Mouse (Mus musculus) T-helper 17 cell (primary cell): ENCODE data around the gene Dclre1a.

Source experiments
- in situ Hi-C, 2 experiments: fragments of 300-600 bp; cut with MboI, MseI; formaldehyde crosslinking; loops; 1 replicate in 1 of 2; 2 replicates in 1 of 2; pipeline ENCODE4 v1.15.1; 2025; ENCODE audit warnings: high pct_unique_total_duplicates in 2 of 2

Dclre1a gene

DNA sequence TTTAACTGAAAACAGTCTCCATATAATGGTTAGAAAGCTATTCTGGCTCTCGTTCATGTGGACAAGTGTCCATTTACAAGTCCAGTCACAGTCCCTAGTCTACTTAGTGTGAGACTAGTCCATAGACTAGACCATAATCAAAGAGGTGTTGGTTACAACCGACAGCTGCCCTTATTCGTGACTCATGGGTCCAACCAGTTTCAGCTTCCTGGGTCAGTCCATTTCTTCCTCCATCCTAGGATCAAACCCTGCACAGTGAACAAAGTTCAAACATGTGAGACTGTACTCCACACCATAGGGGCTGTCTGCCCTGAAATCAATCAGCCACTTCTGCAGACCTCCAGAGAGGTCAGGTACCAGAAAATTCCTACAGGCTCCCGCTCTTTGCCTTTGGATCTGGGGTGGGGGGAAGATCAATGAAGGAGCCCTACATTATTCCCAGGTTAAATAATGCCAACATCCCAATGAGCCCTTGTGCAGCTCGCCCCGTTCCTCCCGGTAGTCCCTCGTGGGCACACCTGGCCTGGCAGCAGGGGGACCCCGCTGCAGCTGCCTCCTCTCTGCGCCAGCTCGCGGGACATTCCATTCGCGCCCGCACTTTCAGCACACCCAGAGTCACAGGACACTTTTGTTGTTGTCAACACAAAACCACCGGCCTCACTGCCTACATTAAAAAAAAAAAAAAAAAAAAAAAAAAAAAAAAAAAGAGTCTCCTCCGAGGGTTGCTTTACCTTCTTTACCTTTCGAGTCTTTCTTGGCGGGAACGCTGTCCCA, at the start of gene Dclre1a:
Gene Dclre1a, minus strand, starts transcription at position 767 of the 774 bp plus-strand sequence.
- in situ Hi-C loops: no loop called here

DNA sequence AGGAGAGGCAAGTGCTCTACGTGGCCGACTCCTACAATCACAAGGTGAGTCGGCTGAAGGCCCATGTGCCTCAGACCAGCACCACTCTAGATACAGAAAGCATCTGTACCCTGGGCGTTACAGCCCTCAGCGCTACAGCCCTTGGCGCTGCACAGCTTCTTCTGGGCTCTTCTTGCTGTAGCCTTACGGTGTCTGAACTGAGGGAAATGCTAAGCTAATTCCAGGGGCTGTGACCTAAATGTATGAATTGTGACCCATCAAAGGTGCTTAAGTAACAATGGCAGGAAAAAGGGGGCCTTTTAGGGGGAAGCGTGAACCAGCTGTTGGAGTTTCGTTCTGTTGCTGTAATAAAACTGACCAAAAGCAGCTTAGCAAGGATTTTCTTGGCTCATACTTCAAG, 44.5 kb upstream of the Dclre1a start:
- in situ Hi-C loops: no loop called here

DNA sequence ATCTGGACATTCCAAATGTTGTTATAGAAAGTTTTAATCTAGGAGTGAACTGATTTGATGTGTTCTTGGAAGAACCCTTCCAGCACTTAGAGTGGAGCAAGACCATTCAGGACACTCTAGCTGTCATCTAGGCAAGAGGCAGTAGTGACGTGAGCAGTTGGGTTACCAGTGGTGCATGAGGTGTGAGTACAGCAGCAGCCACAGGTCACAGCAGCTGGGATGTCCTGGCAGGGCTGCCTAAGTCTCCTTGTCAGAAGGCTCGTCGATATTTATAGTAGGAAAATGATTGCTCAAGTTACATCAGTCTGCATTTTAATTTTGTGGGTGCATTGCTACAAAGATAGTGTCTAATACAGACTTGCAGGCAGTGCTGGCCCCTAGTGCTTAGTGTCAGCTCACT, 42.2 kb upstream of the Dclre1a start:
- in situ Hi-C loops: no loop called here

DNA sequence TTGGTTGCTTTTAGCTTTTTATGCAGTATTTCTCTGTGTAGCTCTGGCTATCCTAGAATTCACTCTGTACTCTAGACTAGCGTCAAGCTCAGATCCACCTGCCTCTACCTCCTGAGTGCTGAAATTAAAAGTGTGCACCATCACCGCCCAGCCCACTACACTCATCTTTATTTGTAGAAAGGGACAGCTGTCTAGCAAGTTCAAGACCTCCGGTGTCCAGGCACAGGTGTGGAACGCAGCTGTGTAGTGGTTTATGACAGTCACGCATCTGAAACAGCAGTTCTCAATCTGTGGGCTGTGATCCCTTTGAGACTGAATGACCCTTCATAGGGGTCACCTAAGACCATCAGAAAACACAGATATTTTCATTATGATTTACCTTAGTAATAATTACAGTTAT, 41.4 kb upstream of the Dclre1a start:
- in situ Hi-C loops: no loop called here

DNA sequence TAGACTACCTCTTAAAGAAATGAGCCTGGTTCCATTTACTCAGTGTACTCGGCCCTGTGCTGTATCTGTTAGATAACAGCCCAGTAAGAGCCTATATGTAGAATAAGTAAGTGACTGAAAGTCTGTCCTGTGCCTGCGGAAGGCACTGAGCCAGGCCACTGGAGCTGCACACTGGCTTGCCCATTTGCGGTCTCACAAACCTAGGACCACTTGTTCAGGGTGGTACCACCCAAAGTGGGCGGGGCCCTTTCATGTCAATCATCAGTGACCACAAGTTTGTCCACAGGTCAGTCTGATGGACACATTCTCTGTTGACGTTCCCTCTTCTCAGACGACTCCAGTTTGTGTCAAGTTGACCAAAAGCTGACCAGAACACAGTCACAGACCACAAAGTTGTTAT, 41.0 kb upstream of the Dclre1a start:
- in situ Hi-C loops: no loop called here

DNA sequence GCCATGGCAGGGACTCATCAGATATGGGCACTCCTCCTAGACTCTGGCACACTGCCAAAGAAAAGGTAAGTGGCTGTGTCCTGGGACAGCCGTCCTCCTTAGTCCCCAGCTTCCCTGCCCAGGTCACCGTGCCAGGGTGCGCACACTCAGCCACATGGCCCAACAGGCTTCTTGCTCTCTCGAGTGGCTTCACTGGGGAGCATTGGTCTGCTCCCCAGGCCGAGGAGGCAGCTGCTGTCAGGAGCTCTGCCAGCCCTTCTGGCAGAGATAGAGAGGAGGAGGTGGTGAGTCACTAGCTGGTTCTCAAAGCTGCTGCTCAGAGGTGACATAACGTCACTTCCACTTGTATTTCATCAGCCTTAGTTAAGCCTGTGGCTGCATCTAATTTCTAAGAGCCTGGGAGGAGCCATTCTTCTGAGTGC, 40.2 kb upstream of the Dclre1a start:
- in situ Hi-C loops: no loop called here

DNA sequence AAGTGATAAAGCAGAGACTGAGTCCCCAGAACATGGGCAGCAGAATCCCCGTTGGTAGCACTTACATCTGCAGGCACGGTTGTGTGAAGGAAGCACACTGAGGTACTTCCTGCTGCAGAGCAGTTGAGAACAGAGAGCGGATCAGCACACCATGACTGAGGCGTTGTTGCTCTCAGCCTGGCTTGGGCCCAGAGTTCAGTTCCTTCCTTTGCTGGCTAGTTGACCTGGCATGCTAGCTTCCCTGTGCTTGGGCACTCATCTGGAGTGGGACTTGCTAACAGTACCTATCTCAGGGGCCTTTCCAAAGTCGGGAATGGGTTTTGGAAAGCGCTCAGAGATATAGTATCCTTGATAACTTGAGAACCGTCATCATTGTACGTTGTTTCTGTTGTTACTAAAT, 38.3 kb upstream of the Dclre1a start:
- in situ Hi-C loops: no loop called here

DNA sequence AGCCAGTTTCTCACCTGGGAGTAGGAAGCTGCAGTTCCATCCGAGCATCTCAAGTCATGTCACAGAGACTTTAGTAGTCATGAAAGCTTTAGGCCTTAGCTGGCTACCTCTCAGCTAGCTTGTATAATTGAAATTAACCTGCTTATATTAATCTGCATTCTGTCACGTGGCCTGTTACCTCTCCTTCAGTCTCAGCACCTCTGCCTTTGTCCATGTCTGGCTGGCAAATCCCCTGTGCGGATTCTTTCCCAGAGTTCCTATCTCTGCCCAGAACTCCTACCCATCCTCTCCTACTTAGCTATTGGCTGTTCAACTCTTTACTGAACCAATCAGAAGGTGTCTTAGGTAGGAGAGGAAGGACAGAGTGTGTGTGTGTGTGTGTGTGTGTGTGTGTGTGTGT, 36.3 kb upstream of the Dclre1a start:
- in situ Hi-C loops: no loop called here

DNA sequence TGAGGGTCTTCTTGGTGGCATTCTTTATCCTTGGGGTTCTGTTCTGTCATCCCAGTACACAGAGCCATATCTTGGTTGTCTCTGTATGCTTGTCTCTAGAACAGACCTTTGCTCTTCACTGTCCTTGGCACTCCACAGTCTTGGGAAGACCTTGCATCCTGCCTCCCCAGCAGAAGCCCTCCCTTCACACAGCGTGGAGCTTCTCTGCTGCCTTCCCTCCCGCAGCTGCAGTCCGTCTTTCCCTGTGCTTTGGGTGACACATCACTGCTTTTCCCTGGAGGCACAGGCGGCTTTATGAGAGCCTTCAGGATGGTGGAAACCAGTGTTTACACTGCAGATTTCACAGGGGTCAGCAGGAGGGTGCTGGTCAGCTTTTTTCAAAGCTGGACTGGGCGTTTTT, 35.8 kb upstream of the Dclre1a start:
- in situ Hi-C loops: no loop called here

DNA sequence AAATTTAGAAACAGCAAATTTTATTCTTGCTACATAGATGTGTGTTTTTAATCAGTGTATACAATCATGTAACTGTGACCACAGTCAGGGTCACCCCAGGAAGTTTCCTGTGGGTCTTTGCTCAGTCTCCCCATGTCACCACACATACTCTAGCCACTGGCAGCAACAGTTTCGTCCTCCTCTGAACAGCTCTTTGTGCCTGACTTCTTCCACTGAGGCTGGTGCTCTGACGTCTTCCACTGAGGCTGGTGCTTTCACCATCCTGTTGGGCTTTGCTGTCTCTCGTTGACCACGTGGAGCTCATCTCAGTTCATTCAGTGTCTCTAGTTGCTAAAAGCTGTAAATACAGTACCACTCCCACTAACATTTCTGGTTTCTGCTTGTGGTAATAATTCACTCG, 34.0 kb upstream of the Dclre1a start:
- in situ Hi-C loops: no loop called here

DNA sequence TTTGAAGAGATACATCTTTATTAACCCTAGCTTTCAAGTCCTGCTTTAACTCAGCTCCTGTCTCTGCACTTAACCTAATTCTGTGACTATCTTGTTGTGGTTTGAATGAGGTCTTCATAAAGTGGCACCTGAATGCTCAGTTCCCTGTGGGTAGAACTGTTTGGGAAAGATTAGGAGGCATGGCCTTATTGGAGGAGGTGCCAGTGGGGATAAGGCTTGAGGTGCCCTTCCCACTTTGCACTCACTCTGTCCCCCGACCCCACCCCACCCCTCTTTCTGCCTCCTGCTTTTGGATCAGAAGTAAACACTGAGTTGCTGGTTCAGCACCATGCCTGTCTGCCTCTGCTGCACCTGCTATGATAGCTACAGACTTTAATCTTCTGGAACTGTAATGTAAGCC, 29.8 kb upstream of the Dclre1a start:
- in situ Hi-C loops: no loop called here

DNA sequence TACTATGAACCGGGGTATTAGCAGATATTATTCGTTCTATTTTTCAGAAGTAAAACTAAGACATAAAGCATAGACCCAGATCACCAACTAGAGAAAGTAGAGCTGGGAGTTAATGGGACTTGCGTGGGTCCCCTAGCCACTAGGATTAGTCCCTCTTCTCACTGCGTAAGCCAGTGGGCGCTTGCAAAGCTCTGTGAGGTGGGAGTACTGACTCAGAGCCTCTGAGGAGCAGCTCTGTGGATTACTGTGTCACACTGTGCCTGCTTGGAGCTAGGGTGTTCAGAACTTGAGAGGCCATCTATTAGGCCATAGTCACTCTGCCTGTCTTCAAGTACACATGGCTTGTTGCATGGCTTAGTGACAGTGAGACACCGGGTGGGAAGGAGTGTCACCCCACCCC, 25.2 kb upstream of the Dclre1a start:
- in situ Hi-C loops: no loop called here

DNA sequence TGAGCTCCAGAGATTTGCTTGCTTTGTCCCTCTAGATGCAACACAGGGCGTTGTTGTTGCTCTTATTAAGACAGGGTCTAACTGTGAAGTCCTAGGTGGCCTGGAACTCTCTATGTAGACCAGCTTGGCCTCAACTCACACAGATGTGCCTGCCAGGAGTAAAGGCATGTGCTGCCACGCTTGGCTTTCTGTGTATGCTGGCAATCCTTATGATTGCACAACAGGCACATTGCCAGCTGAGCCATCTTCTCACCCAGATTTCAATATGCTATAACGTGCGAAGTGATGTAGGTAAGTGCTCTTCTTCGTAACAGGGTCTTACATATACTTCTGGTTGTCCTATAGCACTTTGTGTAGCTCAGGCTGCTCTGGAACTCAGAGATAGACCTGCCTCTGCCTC, 23.9 kb upstream of the Dclre1a start:
- in situ Hi-C loops: no loop called here

DNA sequence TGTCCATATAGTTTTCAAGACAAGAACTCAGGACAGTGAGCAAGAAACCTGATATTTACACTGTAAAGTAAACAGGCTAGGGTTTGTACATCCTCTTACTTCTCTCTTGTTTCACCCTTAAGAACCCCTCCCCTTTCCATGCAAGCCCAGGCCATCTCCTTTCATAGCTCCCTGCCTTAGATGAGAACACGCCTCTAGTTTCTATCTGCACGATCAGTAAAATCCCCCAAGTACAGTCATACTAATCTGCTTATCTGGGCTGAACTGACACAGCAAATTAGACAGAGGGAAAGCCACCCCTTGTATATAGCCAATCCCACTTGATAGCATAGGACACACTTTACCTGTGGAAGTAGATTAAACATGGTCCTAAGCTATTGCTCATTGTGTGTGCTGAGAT, 23.2 kb upstream of the Dclre1a start:
- in situ Hi-C loops: no loop called here

DNA sequence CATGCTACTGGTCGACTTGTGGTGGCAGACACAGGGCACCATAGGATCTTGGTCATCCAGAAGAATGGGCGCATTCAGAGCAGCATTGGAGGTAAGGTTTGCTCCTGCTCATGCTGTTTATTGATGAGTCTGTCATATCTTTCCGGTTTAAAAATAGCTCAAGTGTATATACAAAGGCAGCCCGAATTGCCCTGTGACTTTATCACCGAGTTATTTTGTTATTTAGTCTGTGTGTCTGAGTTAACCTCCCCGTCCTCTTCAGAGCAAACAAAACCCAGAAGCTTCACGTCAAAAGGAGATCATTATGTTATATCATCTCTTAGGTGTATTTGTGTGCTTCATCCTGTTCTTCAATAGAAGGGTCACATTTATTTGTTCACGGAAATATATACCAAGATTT, 22.8 kb upstream of the Dclre1a start:
- in situ Hi-C loops: no loop called here

DNA sequence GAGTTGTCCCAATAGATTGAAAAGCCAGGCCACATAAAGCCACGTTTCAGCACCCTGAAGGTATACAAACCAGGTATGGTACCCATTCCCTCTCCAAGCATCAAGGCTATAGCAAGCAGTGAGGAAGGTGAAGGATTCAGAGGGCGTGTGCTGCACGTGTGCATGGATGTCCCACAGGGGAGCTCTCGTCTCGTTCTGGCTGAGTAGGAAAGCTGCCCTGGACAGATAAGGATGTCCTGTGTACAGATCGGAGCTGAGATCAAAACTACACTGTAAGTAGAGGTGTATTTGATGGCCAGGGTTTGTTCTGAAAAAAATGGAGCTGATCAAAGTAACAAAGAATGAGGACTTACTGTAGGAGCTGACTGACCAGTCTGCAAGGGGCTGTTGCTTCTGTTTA, 18.9 kb upstream of the Dclre1a start:
- in situ Hi-C loops: no loop called here

DNA sequence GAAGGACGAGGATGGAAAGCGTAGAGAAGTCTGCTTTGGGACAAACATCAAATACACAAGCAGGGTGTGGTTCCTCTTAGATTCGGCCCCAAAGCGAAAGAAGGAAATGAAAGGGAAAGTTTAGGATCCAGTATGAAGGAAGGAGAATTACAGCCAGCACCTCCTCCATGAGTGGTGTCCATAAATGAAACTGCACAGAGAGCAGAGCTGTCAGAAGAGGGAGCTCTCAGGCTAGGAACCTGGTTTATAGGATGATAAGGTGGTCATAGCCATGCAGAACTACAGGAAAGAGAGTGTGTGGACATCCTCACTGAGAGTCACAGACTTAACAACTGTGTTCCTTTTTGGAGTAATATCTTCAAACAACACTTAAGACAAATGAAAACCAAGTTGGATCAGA, 18.0 kb upstream of the Dclre1a start:
- in situ Hi-C loops: no loop called here

DNA sequence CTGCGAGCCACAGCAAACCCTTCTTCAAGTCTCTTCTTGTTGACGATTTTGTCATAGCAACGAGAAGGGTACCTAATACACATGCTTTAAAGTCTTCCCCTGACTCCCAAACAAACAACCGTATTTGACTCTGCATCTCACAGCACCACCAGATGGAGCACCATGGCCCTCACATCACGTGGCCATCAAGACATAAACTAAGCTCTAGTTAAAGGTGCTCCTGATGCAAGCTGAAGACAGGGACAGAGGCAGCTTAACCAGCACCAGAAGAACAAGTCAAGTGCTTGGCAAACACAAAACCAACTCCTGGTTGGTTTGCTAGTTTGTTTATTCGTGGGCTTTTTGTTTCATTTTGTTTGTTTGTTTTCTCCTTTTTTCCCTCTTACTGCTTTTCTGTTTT, 17.3 kb upstream of the Dclre1a start:
- in situ Hi-C loops: no loop called here

DNA sequence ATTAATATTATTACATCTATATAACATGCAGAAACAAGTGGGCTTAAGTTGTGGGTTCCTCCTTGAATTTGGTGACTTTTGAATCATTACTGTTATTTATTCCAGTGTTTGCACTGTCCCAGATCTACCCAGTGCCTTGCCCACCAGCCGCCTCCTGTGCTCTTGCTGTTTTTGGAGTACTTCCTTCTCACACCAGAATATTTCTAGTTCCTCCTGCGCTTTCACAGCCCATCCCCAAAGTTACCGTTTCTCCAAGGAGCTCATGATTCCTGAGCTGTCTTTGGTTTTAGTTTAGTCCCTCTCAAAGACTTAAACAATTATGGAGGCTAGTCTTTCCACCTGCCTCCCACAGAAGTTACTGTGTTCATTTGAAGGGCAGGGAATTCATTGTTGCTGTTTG, 15.4 kb upstream of the Dclre1a start:
- in situ Hi-C loops: no loop called here

DNA sequence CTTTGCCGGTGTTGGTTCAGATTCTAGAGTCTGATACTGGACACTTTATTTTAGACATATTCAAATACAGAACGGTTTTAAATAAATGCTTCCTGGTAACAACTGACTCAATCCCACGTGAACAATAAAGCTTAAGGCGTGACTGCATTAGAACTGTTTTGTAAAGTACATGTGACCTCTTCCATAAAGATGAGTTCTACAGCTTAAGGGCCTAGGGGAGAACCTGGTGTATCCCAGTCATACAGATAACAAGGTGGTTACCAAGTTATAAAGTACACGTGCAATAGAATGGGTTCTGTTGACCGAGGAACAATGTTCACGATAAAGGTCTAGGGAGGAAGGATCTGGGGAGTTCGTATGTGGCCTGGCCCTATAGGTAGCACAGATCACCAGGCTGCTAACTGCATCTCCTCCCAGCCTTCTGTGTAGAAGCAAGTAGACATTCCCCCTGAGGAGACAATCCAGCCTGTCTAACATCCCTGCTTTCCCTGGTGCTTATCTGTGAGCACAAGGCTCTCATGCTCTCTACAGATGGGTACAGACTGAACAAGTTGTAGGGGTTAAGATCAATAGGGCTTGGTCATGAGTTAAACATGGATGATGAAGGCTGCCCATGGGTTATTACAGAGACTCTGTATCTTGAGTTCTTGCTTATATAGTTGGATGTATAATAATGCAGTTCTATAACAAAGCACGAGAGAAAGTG, 14.6 kb upstream of the Dclre1a start:
- in situ Hi-C loops: no loop called here

DNA sequence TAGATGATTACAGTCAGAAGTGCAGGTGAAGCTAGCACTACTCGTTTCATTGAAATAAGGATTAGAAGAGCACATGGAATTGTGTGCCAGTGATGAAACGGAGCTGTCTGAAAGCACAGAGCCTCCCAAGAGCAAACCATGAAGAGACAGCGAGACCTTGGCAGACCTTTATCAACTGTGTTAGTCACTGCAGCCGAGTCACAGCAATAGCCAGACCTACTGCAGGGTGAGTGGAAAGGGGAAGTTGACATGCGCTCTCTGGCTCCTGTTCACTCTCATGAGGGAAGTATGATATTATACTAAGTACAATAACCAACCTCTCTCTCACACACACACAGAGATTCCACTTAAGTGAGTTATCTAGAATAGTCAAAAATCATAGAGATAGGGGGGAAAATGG, 8.0 kb upstream of the Dclre1a start:
- in situ Hi-C loops: no loop called here

DNA sequence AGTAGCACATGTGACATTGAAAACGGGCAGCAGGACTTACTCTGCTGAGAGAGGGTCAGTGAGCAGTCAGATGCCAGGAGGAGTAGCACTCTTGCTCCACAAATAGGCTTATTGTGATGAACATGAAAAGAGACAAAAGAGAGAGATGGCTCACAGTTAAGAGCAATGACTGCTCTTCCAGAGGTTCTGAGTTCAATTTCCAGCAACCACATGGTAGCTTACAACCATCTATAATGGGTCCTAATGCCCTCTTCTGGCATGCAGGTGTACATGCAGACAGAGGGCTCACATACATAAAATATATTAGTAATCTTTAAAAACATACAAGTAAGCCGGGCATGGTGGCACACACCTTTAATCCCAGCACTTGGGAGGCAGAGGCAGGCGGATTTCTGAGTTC, 5.2 kb upstream of the Dclre1a start:
- in situ Hi-C loops: no loop called here

DNA sequence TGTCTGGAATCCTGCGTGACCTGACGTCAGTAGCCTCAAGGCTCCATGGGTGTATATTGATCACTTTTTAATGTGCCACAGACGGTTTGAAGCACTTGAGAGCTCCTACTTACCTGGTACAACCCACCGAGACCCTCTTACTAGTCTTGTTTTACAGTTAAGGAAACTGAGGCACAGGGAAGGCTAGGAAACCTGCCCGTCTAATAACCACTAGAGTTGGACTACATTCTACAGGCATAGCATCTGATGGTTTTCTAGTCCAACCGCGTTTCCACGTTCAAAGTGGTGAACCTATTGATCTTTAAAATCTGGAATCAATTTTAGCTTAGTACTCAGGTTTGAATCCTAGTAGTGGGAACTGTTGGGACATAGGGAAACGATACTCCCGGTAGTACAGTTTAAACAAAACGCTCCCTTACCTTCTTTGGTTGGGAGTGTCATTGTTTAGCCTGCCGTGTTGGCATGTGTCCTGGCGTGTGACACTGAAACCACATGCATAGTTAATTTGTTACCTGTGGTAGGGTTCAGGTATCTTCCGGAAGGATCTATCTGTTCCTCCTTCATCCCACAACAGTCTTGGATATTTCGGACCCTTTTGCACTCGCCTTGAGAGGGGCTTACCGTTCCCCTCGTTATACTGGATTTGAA, 1.1 kb upstream of the Dclre1a start:
- in situ Hi-C loops: no loop called here
